Mouse (Mus musculus): ENCODE measurements around the gene Prkrip1.

GRCm38 (mm10) chr5:136183766-136184165, 15.0 kb downstream of the Prkrip1 start:
- TF ChIP-seq GATA1 (IDR thresholded peaks at IDR 0.05; ENCODE audit: borderline replicate concordance, low read length) (no peak), FLI1 (IDR thresholded peaks at IDR 0.05; ENCODE audit: low read length) (no peak)

Measured in megakaryocyte, embryonic 14.5 days (primary cell).